Mouse (Mus musculus) lung, adult 2 months (tissue): Measurements from ENCODE around the gene Rab22a.

Source experiments
- CTCF ChIP-seq: fragments of 200-500 bp; IDR thresholded peaks from 2 replicates; pipeline ENCODE4 v1.5.1; 2011; ENCODE audit warnings: mild to moderate bottlenecking, low read length, control low read depth; ENCODE audit not compliant: insufficient read depth
- POLR2A ChIP-seq: fragments of 200-500 bp; IDR thresholded peaks from 2 replicates; pipeline ENCODE4 v1.6.1; 2011; ENCODE audit warnings: low read depth, mild to moderate bottlenecking, control low read depth, low read length, borderline replicate concordance; ENCODE audit errors: extremely low read depth

DNA sequence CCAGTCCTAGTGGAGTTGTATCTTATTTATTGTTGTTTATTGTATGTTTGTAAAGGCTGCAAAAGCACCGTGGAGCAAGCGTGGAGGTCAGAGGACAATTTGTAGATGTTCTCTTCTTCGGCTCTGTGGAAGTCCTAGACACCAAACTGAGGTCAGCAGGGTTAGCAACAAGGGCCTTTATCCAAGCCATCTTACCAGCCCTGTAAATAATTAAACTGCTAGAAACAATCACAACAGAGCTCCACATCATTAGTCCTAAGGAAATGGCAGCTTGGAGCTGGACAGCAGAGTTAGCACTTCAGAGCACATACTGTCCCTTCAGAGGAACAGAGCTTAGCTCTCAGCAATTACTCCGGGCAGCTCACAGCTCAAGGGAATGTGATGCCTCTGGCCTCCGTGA is 6.0 kb upstream of the Rab22a start:
- TF ChIP-seq CTCF (no peak), POLR2A (no peak)
